In the genomic region with DNA sequence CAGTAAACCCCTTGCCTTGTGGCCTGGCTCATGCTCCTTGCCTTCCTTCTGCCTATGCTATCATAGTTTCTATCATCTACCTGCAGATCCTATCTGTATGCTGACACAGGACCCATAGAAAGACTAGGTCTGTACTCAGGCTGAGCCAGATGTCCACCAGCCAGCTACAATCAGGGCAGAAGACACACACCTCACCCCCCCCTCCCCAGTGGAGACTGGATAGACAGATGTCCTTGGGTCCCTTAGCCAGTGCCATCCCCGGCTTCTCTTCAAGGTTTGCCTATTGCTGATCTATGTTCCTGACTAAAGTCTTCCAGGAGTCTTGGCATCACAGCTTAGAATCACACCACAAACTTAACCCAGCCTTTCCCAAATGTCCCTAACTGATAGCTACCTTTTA, we compare ENCODE assay signal across 28 mouse cellular contexts. TPM values are rescaled to one million over a fixed set of nuclear protein-coding genes. Genes with fewer than 3 reads are reported as not detected.
"Had no signal": no experiment of that assay in that cellular context is flagged by ENCODE, and none has a peak within 500 bp of the region (broad histone marks: within the 10 kb centered on the region; RNA-seq: fewer than 3 reads in every experiment).

No protein-coding gene starts in this region.

- H3K27me3 ChIP-seq: heart, embryonic 12.5 days; hindbrain, embryonic 12.5 days; intestine, embryonic 15.5 days; limb, embryonic 12.5 days; liver, embryonic 13.5 days; liver, embryonic 15.5 days had no signal

- H3K9ac ChIP-seq: heart, embryonic 12.5 days; hindbrain, embryonic 12.5 days; hindbrain, embryonic 14.5 days; intestine, embryonic 15.5 days; limb, embryonic 12.5 days; liver, embryonic 13.5 days; liver, embryonic 15.5 days; liver, postnatal 0 days had no signal

- ATAC-seq: hindbrain, embryonic 16.5 days; inflammation-experienced regulatory T-cells, adult 6 months; intestine, embryonic 15.5 days; intestine, postnatal 0 days; liver, postnatal 0 days had no signal

- DNase-seq: gastrocnemius, adult 2 months; gastrocnemius, postnatal 10 days; gastrocnemius, postnatal 25 days; heart, postnatal 10 days; heart, postnatal 4 days; kidney, adult 9 months; kidney, postnatal 14 days; kidney, postnatal 4 days; liver; liver, embryonic 13.5 days; liver, postnatal 0 days had no signal

- H3K4me2 ChIP-seq: heart, embryonic 12.5 days; hindbrain, embryonic 12.5 days; hindbrain, embryonic 14.5 days; intestine, embryonic 15.5 days; limb, embryonic 12.5 days; liver, embryonic 11.5 days; liver, embryonic 13.5 days; liver, embryonic 15.5 days had no signal

- H3K27ac ChIP-seq: heart, embryonic 10.5 days; hindbrain, embryonic 10.5 days; hindbrain, embryonic 12.5 days; hindbrain, embryonic 14.5 days; intestine, embryonic 15.5 days; layer of hippocampus, adult 2 months; left cerebral cortex, adult 2 months; limb, embryonic 10.5 days; limb, embryonic 12.5 days; liver, embryonic 13.5 days; liver, embryonic 15.5 days had no signal

- H3K9me3 ChIP-seq: heart, embryonic 10.5 days; heart, embryonic 12.5 days; hindbrain, embryonic 10.5 days; hindbrain, embryonic 12.5 days; intestine, embryonic 15.5 days; limb, embryonic 10.5 days; limb, embryonic 12.5 days; liver, embryonic 13.5 days; liver, embryonic 15.5 days had no signal

- H3K4me3 ChIP-seq: gastrocnemius, adult 2 months; heart, embryonic 10.5 days; heart, embryonic 12.5 days; hindbrain, embryonic 10.5 days; hindbrain, embryonic 12.5 days; intestine, embryonic 15.5 days; layer of hippocampus, adult 2 months; left cerebral cortex, adult 2 months; limb, embryonic 10.5 days; limb, embryonic 12.5 days; liver, embryonic 13.5 days; liver, embryonic 15.5 days had no signal

RNA-seq across cellular contexts. Expression of a gene that starts 9.7 kb away (rescaled TPM):
- total RNA-seq: gastrocnemius, adult 2 months; granulocyte monocyte progenitor cell, adult 5-6 weeks; layer of hippocampus, adult 2 months; left cerebral cortex, adult 2 months; left cerebral cortex, postnatal 14 days had no signal
- polyA plus RNA-seq: inflammation-experienced regulatory T-cells, adult 6 months had no signal

RNA-seq across cellular contexts. Expression of a gene that starts 56.9 kb away (rescaled TPM):
- total RNA-seq: granulocyte monocyte progenitor cell, adult 5-6 weeks had no signal
